Mouse (Mus musculus): ENCODE data around the gene Camk1d.

GRCm38 (mm10) chr2:5486663-5487062 lies 227.7 kb downstream of the Camk1d start:
- TF ChIP-seq POLR2A (IDR thresholded peaks at IDR 0.05; ENCODE audit: low read depth, low read length) (no peak), CTCF (conservative IDR thresholded peaks at IDR 0.05; ENCODE audit: insufficient read depth, insufficient read length, low read depth, low read length) (no peak)

Measured in kidney, adult 2 months (tissue).